Comparison of ENCODE assay signal across 16 mouse cellular contexts in the genomic region with DNA sequence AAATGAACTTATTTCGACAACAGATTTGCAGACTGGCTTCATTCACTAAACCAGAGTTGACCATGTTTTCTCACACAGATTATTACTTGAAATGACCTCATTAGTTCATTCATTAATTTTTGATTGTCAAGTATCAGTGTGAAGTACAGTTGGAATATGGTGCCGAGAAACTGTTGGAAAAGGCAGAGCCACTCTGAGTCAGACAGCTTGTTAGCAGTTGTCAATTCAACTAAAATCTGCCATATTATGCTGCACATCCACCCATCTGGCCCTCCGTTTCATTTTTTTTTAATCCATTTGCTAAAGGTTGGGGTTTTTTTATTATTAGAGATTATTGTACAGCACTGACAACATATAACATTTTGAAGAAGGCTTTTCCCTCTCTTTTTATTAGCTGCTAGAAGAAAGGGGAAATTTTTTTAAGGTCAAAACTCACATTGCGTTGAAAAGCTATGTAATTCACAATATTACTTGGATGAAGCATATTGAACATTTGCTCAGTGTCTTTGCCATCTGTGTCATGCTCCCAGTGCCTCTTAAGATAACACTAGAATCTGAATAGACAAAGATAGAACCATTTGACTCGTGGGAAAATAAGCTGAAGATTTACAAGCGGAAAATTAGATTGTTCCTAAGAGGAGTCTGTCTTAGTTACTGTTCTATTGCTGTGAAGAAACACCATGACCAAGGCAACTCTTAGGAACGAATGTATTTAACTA.
"Had no signal": no experiment of that assay in that cellular context is flagged by ENCODE, and none has a peak within 500 bp of the region (broad histone marks: within the 10 kb centered on the region; RNA-seq: fewer than 3 reads in every experiment).

No protein-coding gene starts in this region.

- H3K4me2 ChIP-seq: liver, embryonic 13.5 days; midbrain, embryonic 11.5 days; stomach, embryonic 15.5 days had no signal

- H3K27me3 ChIP-seq: liver, embryonic 13.5 days; stomach, embryonic 15.5 days had no signal

- H3K36me3 ChIP-seq: liver, embryonic 13.5 days; stomach, embryonic 15.5 days had no signal

- DNase-seq: kidney, adult 2 months; kidney, postnatal 25 days; liver, embryonic 13.5 days; lung, adult 2 months; lung, postnatal 14 days; lung, postnatal 4 days; midbrain, embryonic 14.5 days; retina, postnatal 1 day; right cerebral cortex, postnatal 25 days; spleen, adult 18-20 months; thymus, adult 18-20 months; thymus, postnatal 36 days had no signal

- H3K4me3 ChIP-seq: left cerebral cortex, adult 2 months; liver, embryonic 13.5 days; stomach, embryonic 15.5 days had no signal

- H3K9me3 ChIP-seq: liver, embryonic 13.5 days; stomach, embryonic 15.5 days had no signal

- H3K4me1 ChIP-seq: liver, embryonic 13.5 days; stomach, embryonic 15.5 days had no signal

- H3K9ac ChIP-seq: liver, embryonic 13.5 days; stomach, embryonic 15.5 days had no signal

- H3K27ac ChIP-seq: kidney, postnatal 0 days; left cerebral cortex, adult 2 months; liver, embryonic 13.5 days; stomach, embryonic 15.5 days had no signal
